Mouse (Mus musculus): ENCODE results near the gene Klk4.

The Klk4 gene

GRCm38 (mm10) chr7:43880912-43881311, at the start of gene Klk4:
Gene Klk4 (plus strand): TSS chr7:43881160.
- DNase-seq (ENCODE audit: low spot score in 2 of 2): no peak

- no peak for DNase-seq (ENCODE audit: low spot score in 2 of 2)
Measured at GRCm38 (mm10) chr7:43841701-43842100, 39.3 kb upstream of the Klk4 start, which contains the start of gene Klk5. Gene Klk5 (plus strand): TSS chr7:43841971.

GRCm38 (mm10) chr7:43843801-43844200, 37.2 kb upstream of the Klk4 start:
- DNase-seq (ENCODE audit: low spot score in 2 of 2): no peak

GRCm38 (mm10) chr7:43851616-43852015, 29.3 kb upstream of the Klk4 start:
- no peak for DNase-seq (ENCODE audit: low spot score in 2 of 2)

GRCm38 (mm10) chr7:43854642-43855380, 26.1 kb upstream of the Klk4 start:
- DNase-seq (ENCODE audit: low spot score in 2 of 2): no peak

- DNase-seq (ENCODE audit: low spot score in 2 of 2): no peak
Measured at GRCm38 (mm10) chr7:43855709-43856108, 25.3 kb upstream of the Klk4 start.

GRCm38 (mm10) chr7:43856307-43856706, 24.7 kb upstream of the Klk4 start:
- no peak for DNase-seq (ENCODE audit: low spot score in 2 of 2)

- DNase-seq (ENCODE audit: low spot score in 2 of 2): no peak
Measured at GRCm38 (mm10) chr7:43857501-43857900, 23.5 kb upstream of the Klk4 start.

GRCm38 (mm10) chr7:43860411-43860810, 20.5 kb upstream of the Klk4 start:
- no peak for DNase-seq (ENCODE audit: low spot score in 2 of 2)

GRCm38 (mm10) chr7:43873237-43873636, 7.7 kb upstream of the Klk4 start:
- DNase-seq (ENCODE audit: low spot score in 2 of 2): peak; percentile 79 to 80

- DNase-seq (ENCODE audit: low spot score in 2 of 2): no peak
Measured at GRCm38 (mm10) chr7:43873674-43874073, 7.3 kb upstream of the Klk4 start.

GRCm38 (mm10) chr7:43874868-43875375, 6.0 kb upstream of the Klk4 start:
- DNase-seq (ENCODE audit: low spot score in 2 of 2): no peak

- DNase-seq (ENCODE audit: low spot score in 2 of 2): no peak
Measured at GRCm38 (mm10) chr7:43876444-43876843, 4.5 kb upstream of the Klk4 start.

GRCm38 (mm10) chr7:43878281-43878680, 2.7 kb upstream of the Klk4 start:
- DNase-seq (ENCODE audit: low spot score in 2 of 2): no peak

GRCm38 (mm10) chr7:43882346-43882745, 1.4 kb downstream of the Klk4 start:
- no peak for DNase-seq (ENCODE audit: low spot score in 2 of 2)

- no peak for DNase-seq (ENCODE audit: low spot score in 2 of 2)
Measured at GRCm38 (mm10) chr7:43882811-43883210, 1.9 kb downstream of the Klk4 start.

- DNase-seq (ENCODE audit: low spot score in 2 of 2): peak; percentile 34 to 39
Measured at GRCm38 (mm10) chr7:43883547-43883946, 2.6 kb downstream of the Klk4 start.

- DNase-seq (ENCODE audit: low spot score in 2 of 2): no peak
Measured at GRCm38 (mm10) chr7:43891365-43891764, 10.4 kb downstream of the Klk4 start.

- no peak for DNase-seq (ENCODE audit: low spot score in 2 of 2)
Measured at GRCm38 (mm10) chr7:43891788-43892187, 10.8 kb downstream of the Klk4 start.

GRCm38 (mm10) chr7:43894836-43895235, 13.9 kb downstream of the Klk4 start:
- peak; percentile 94 to 95 for DNase-seq (ENCODE audit: low spot score in 2 of 2)

- DNase-seq (ENCODE audit: low spot score in 2 of 2): no peak
Measured at GRCm38 (mm10) chr7:43914821-43915220, 33.9 kb downstream of the Klk4 start.

GRCm38 (mm10) chr7:43918426-43918825, 37.5 kb downstream of the Klk4 start:
- no peak for DNase-seq (ENCODE audit: low spot score in 2 of 2)

- no peak for DNase-seq (ENCODE audit: low spot score in 2 of 2)
Measured at GRCm38 (mm10) chr7:43918871-43919270, 37.9 kb downstream of the Klk4 start.
